Mouse (Mus musculus) heart, adult 2 months (tissue): ENCODE data around the gene Pabpn1. TPM values are rescaled to one million over a fixed set of nuclear protein-coding genes. Genes with fewer than 3 reads are reported as not detected.

Experiments used
- DNase-seq, 2 experiments: peaks; one replicate each; pipeline ENCODE4 v3.0.0; 2021
- H3K27ac ChIP-seq: fragments of 200-600 bp; 2 replicates; pipeline ENCODE4 v1.8.1; 2022
- H3K27me3 ChIP-seq: fragments of 200-500 bp; 2 replicates; pipeline ENCODE4 v1.6.1; 2012; ENCODE audit warnings: mild to moderate bottlenecking, low read length, inconsistent platforms, mixed read lengths; ENCODE audit not compliant: control insufficient read depth, insufficient read depth
- H3K36me3 ChIP-seq: fragments of 200-500 bp; 2 replicates; pipeline ENCODE4 v1.6.1; 2012; ENCODE audit warnings: low read length, inconsistent platforms; ENCODE audit not compliant: control insufficient read depth, insufficient read depth
- H3K4me1 ChIP-seq: fragments of 200-500 bp; 2 replicates; pipeline ENCODE4 v1.6.1; 2011; ENCODE audit warnings: low read length; ENCODE audit not compliant: control insufficient read depth, insufficient read depth
- H3K4me3 ChIP-seq: fragments of 200-600 bp; 2 replicates; pipeline ENCODE4 v1.8.1; 2022
- H3K79me2 ChIP-seq: fragments of 200-500 bp; replicated peaks from 2 replicates; pipeline ENCODE4 v1.6.1; 2012; ENCODE audit warnings: mild to moderate bottlenecking, inconsistent platforms, low read length, moderate library complexity, mixed read lengths; ENCODE audit not compliant: control insufficient read depth, insufficient read depth
- H3K9ac ChIP-seq: fragments of 200-500 bp; 2 replicates; pipeline ENCODE4 v1.6.1; 2012; ENCODE audit warnings: low read depth, mild to moderate bottlenecking, control low read depth, inconsistent platforms, low read length, mixed read lengths
- CTCF ChIP-seq: fragments of 200-600 bp; IDR thresholded peaks from 2 replicates; pipeline ENCODE4 v1.8.1; 2022; ENCODE audit warnings: antibody characterized with exemption, mild to moderate bottlenecking, moderate library complexity
- EP300 ChIP-seq: fragments of 200-500 bp; IDR thresholded peaks from 2 replicates; pipeline ENCODE4 v1.6.1; 2011; ENCODE audit warnings: low read depth, low read length, control low read depth; ENCODE audit not compliant: insufficient read depth
- POLR2A ChIP-seq: fragments of 200-500 bp; IDR thresholded peaks from 2 replicates; pipeline ENCODE4 v1.6.1; 2011; ENCODE audit warnings: mild to moderate bottlenecking, low read depth, low read length, control low read depth; ENCODE audit not compliant: insufficient read depth
- WGBS: fragments of 180-500 bp; shearing (Covaris S2); methylation state at CpG from one replicate; pipeline ENCODE4 v1.1.7; 2018; 5-methylcytosine and 5-hydroxymethylcytosine counted together
- intact Hi-C: fragments of 180-260 bp; cut with DNase I; formaldehyde crosslinking; loops from one replicate; pipeline ENCODE4 v1.15.1; 2025
- polyA plus RNA-seq: library from polyadenylated mRNA; depleted of rRNA; stranded (reverse); fragments of >200 nt; gene quantifications from 2 replicates; pipeline ENCODE4 v1.2.3, GENCODE M21; 2012
- total RNA-seq, 2 experiments: library from RNA; stranded (reverse); gene quantifications; 2 replicates each; pipeline ENCODE4 v1.2.3; 2021

Pabpn1 gene
- total and polyA plus RNA-seq, 3 experiments: 51.4 to 66.2 (median 52.2) TPM

DNA sequence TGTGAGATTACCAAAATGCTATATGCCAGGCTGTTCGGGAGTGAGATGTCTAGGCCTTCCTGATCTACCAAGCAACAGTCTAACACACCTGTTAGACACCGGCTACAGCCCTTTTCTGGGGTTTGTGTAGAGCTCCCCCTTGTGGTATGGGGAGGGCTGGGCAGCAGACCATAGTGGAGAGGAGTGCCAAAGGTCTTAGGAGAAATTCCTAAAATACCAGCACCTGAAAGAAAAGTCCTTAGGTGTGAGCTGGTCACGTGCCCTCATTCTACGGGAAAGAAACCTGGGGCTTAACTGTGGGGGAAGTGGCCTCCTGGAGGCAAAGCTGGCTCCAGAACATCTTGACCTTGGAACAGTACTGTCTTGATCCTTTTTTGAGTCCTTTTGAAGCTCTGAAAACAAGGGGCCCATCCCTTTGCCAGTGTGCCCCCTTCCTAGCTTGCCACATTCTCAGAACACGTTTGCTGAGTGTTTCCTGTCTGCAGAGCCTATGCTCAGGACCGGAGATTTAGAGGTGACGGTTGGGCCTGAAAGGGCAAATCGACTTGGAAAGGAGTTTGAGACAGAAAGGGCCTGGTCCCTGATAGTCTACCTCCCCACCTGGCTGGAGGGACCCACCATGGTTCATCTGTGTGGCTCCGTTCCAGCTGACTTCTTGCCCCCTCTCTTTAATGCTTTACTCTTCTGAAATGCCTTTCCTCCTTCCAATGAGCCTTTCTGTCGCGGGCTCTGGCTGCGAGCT, 47.3 kb downstream of the Pabpn1 start:
- no peak overlapping the region for H3K4me3 ChIP-seq
- peak; percentile 92 for TF ChIP-seq CTCF
- TF ChIP-seq EP300: peak; percentile 99
- TF ChIP-seq POLR2A: peak; percentile 80
- no peaks in the 10 kb centered on the region for H3K27me3 ChIP-seq
- DNase-seq: peak; percentile 78 to 79
- WGBS: 39% methylated on average over 12 of the region's 12 CpGs
- H3K4me1 ChIP-seq: no peaks in the 10 kb centered on the region
- H3K27ac ChIP-seq: no peak overlapping the region; the same call in 1 of the 2 replicates
- H3K79me2 ChIP-seq: no peaks in the 10 kb centered on the region
- no peak overlapping the region for H3K9ac ChIP-seq
- intact Hi-C loops: loop anchor here (1.0 to 2.0 kb wide), 3 partner anchors 39 to 97 kb away; partner anchors contain the start of gene Ngdn
- no peaks in the 10 kb centered on the region for H3K36me3 ChIP-seq

DNA sequence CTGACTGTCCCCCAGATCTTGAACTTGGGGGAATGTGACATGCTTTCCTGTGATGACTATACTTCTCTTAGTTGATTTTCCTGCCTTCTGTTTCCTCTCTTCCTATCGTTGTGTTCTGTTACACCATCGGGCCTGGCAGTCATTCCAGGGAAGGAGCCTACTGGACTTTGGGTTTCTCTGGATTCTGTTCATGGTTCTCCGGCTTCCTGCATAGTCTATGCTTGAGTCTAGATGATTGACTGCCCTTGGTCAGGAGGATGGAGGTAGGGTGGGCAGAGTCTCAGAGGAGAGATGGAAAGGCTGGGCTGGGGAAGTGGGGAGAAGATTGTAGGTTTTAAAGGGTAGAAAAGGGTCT, 47.9 kb downstream of the Pabpn1 start:
- intact Hi-C loops: no loop called here
- Histone ChIP-seq H3K4me3 (no peak overlapping the region), H3K9ac (no peak overlapping the region), H3K79me2 (no peaks in the 10 kb centered on the region), H3K27ac (no peak overlapping the region; the same call in 1 of the 2 replicates), H3K36me3 (no peaks in the 10 kb centered on the region), H3K27me3 (no peaks in the 10 kb centered on the region), H3K4me1 (no peaks in the 10 kb centered on the region)
- no peak for DNase-seq
- WGBS: 35% methylated on average over 3 of the region's 3 CpGs
- TF ChIP-seq CTCF (no peak), EP300 (no peak), POLR2A (no peak; the same call in 1 of the 2 replicates)

DNA sequence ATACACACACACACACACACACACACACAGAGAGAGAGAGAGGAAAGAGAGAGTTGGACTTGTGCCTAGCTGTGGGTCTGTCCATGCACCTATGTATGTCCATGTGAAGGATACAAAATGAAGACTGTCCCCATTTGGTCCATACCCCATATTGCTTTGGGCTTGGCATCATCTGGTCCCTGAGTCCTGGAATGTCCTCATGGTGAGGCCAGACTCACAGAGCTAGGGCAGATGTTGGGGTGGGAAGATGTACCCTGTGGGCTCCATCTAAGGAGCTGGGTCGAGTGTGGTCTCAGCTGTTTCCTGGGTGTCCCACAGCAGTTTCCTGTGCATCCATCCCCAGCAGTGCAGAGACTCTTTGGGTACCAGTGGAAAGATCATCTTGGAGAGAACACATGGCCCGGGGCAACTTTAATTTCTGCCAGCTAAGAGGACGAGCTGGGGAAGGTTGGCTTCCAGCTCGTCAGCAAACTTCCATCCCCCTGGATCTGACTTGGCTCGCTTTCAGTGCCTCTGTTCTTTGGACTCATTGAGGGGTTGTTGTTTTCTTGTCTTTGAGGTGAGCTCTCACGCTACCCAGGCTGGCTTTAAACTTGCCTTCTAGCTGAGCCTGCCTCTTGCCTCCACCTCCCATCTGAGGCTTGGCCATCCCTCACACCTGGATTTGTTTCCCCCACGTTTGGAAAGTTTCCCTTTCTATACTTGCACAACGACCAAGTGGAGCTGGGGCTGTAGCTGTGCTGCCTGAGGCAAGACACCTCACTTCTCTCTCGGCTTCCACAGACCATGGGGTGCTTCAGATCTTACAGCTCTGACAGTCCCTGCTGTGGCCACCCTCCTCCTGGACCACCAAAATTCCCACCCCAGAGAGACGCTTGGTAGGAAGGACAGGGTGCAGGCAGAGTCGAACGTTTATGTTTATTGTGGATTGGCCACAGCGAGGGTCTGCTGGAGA, 49.0 kb downstream of the Pabpn1 start:
- no peaks in the 10 kb centered on the region for H3K4me1 ChIP-seq
- H3K27ac ChIP-seq: no peak overlapping the region
- DNase-seq: no peak
- intact Hi-C loops: no loop called here
- TF ChIP-seq EP300 (peak; percentile 97), CTCF (no peak), POLR2A (peak; percentile 86)
- 41% methylated on average over 13 of the region's 13 CpGs for WGBS
- H3K9ac ChIP-seq: no peak overlapping the region
- no peaks in the 10 kb centered on the region for H3K79me2 ChIP-seq
- no peak overlapping the region for H3K4me3 ChIP-seq
- no peaks in the 10 kb centered on the region for H3K27me3 ChIP-seq
- H3K36me3 ChIP-seq: no peaks in the 10 kb centered on the region

DNA sequence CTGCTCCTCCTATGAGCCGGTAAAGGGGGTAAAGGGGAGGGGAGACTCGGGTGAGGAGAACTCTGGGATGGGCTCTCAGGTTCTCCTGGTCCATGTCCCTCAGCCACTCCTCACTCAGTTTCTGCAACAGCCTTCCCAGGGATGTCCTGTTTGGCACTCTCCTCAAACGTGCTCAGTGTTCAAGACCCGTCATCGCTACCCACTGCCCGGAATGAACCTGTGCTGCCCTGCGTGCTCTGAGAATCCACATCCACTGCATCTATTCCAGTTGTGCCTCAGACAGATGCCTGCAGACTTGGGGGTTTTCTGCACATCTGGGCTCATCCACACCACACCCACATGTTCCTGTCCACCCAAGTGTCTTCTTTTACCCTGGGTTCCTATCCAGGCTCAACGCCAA, 50.2 kb downstream of the Pabpn1 start:
- H3K27ac ChIP-seq: no peak overlapping the region

DNA sequence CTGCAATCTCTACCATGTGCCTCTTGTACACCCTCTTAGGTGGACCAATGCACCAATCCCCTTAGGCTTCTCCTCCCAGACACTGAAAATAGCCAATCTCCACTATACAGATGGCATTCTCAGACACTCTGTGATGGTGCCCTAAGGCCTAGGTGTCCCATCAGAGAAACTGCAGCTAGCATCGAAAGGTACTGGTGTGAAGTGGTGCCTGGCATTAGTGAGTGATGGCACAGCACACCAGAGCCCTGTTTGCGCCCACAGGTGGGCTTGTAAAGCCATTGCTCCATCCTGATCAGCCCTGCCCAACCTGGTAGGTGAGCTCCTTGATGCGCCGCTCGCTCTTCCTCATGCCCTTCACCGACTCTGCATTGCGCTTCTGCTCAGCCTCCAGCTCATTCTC, 51.7 kb downstream of the Pabpn1 start:
- TF ChIP-seq CTCF (no peak), EP300 (peak; percentile 62), POLR2A (peak; percentile 60)
- no peaks in the 10 kb centered on the region for H3K36me3 ChIP-seq
- H3K79me2 ChIP-seq: no peaks in the 10 kb centered on the region
- WGBS: 82% methylated on average over 7 of the region's 7 CpGs
- intact Hi-C loops: no loop called here
- no peaks in the 10 kb centered on the region for H3K27me3 ChIP-seq
- H3K4me1 ChIP-seq: no peaks in the 10 kb centered on the region
- no peak for DNase-seq
- 0 out of 2 replicates have a peak overlapping the region, but pooled peaks have one; percentile 14 for H3K9ac ChIP-seq
- no peak overlapping the region for H3K4me3 ChIP-seq
- no peak overlapping the region; the same call in 1 of the 2 replicates for H3K27ac ChIP-seq

More for the DNA sequence above, 50.2 kb downstream of the Pabpn1 start:
- Histone ChIP-seq H3K27me3 (no peaks in the 10 kb centered on the region), H3K4me1 (no peaks in the 10 kb centered on the region), H3K36me3 (no peaks in the 10 kb centered on the region), H3K4me3 (no peak overlapping the region), H3K9ac (no peak overlapping the region), H3K79me2 (no peaks in the 10 kb centered on the region)
- DNase-seq: no peak
- 68% methylated on average over 8 of the region's 8 CpGs for WGBS
- TF ChIP-seq CTCF (no peak), EP300 (peak; percentile 96), POLR2A (peak; percentile 74)
- intact Hi-C loops: no loop called here
